Mouse (Mus musculus) spleen, adult 2 months (tissue): ENCODE data around the gene Retreg1.

Source experiments
- CTCF ChIP-seq: fragments of 200-500 bp; IDR thresholded peaks from 2 replicates; pipeline ENCODE4 v1.5.1; 2011; ENCODE audit warnings: mild to moderate bottlenecking, inconsistent platforms; ENCODE audit not compliant: insufficient read depth, insufficient read length, insufficient replicate concordance; ENCODE audit errors: extremely low read depth
- POLR2A ChIP-seq: fragments of 200-500 bp; IDR thresholded peaks from 2 replicates; pipeline ENCODE4 v1.6.1; 2011; ENCODE audit warnings: low read depth, low read length, inconsistent platforms

DNA sequence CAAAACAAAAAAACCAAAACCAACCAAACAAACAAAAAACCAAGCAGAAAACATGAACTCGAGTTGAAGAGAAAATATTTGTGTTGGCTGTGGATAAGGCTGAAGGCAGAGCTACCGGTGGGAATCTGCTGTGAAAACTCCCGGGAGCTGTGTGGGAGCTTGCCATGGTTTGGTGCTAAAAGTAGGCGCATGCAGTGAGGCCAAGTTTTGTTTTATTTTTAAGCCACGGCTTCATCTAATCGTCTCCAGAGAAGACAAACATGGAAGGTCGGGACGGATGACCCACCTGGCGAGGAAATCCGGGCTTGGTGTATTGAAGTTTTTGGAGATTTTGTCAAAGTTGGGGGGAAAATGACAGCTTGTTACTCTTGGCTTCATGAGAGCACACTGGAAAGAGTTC, 87.0 kb downstream of the Retreg1 start:
- TF ChIP-seq POLR2A, result no peak
- TF ChIP-seq CTCF, result no peak
